Comparison of ENCODE assay signal across 26 mouse cellular contexts in genomic region chr19:50077427-50078040, GRCm38 (mm10).
"Had no signal": no experiment of that assay in that cellular context is flagged by ENCODE, and none has a peak within 500 bp of the region (broad histone marks: within the 10 kb centered on the region; RNA-seq: fewer than 3 reads in every experiment).

No protein-coding gene starts in this region.

- H3K9me3 ChIP-seq: heart, embryonic 10.5 days; heart, embryonic 12.5 days; hindbrain, embryonic 10.5 days; hindbrain, embryonic 12.5 days; intestine, embryonic 15.5 days; limb, embryonic 13.5 days; limb, embryonic 15.5 days; liver, embryonic 12.5 days had no signal

- H3K27me3 ChIP-seq: heart, embryonic 12.5 days; hindbrain, embryonic 12.5 days; intestine, embryonic 15.5 days; limb, embryonic 13.5 days; limb, embryonic 15.5 days; liver, embryonic 12.5 days had no signal

- H3K36me3 ChIP-seq: heart, embryonic 10.5 days; heart, embryonic 12.5 days; hindbrain, embryonic 10.5 days; hindbrain, embryonic 12.5 days; intestine, embryonic 15.5 days; limb, embryonic 13.5 days; limb, embryonic 15.5 days; liver, embryonic 12.5 days had no signal

- ATAC-seq: hindbrain, embryonic 16.5 days; inflammation-experienced regulatory T-cells, adult 6 months; intestine, embryonic 15.5 days; intestine, postnatal 0 days; liver, embryonic 12.5 days had no signal

- H3K4me3 ChIP-seq: heart, embryonic 10.5 days; heart, embryonic 12.5 days; hindbrain, embryonic 10.5 days; hindbrain, embryonic 12.5 days; intestine, embryonic 15.5 days; layer of hippocampus, adult 2 months; left cerebral cortex, adult 2 months; limb, embryonic 13.5 days; limb, embryonic 15.5 days; liver, embryonic 12.5 days had no signal

- DNase-seq: gastrocnemius, postnatal 14 days; gastrocnemius, postnatal 36 days; heart, adult 18-20 months; heart, postnatal 10 days; heart, postnatal 4 days; kidney, adult 18-20 months; kidney, adult 8-10 months; kidney, postnatal 10 days; kidney, postnatal 25 days; kidney, postnatal 4 days; left cerebral cortex, postnatal 4 days had no signal

- H3K4me1 ChIP-seq: heart, embryonic 10.5 days; heart, embryonic 12.5 days; hindbrain, embryonic 10.5 days; hindbrain, embryonic 12.5 days; intestine, embryonic 15.5 days; limb, embryonic 13.5 days; limb, embryonic 15.5 days; liver, embryonic 12.5 days had no signal

- H3K4me2 ChIP-seq: heart, embryonic 12.5 days; hindbrain, embryonic 12.5 days; hindbrain, embryonic 14.5 days; intestine, embryonic 15.5 days; limb, embryonic 13.5 days; limb, embryonic 15.5 days; liver, embryonic 12.5 days had no signal

- H3K9ac ChIP-seq: heart, embryonic 12.5 days; hindbrain, embryonic 12.5 days; hindbrain, embryonic 14.5 days; intestine, embryonic 15.5 days; limb, embryonic 13.5 days; limb, embryonic 15.5 days; liver, embryonic 12.5 days; liver, embryonic 14.5 days had no signal

- H3K27ac ChIP-seq: heart, embryonic 10.5 days; hindbrain, embryonic 10.5 days; hindbrain, embryonic 12.5 days; hindbrain, embryonic 14.5 days; intestine, embryonic 15.5 days; layer of hippocampus, adult 2 months; left cerebral cortex, adult 2 months; limb, embryonic 13.5 days; limb, embryonic 15.5 days; liver, embryonic 12.5 days; liver, embryonic 14.5 days had no signal
